Mouse (Mus musculus) mouse trophoblast stem cell (cell line): ENCODE measurements around the gene Ptges3.
"Not testable (repeated sequence)": the region's sequence is repeated elsewhere in the genome, so short reads cannot be mapped to it uniquely, and the experiment has no call there.

Source experiments
- in situ Hi-C, 2 experiments: fragments of 300-500 bp; cut with MseI, MboI; formaldehyde crosslinking; loops; 2 replicates in 1 of 2; 3 replicates in 1 of 2; pipeline ENCODE4 v1.15.1; 2025

The Ptges3 gene

GRCm38 (mm10) chr10:128059207-128059981 is 640 bp downstream of the Ptges3 start:
- in situ Hi-C loops, result no loop called here

- in situ Hi-C loops, result no loop called here
These were observed 2.4 kb downstream of the Ptges3 start for GRCm38 (mm10) chr10:128061109-128061508.

- in situ Hi-C loops, result no loop called here
These were observed 3.7 kb downstream of the Ptges3 start for GRCm38 (mm10) chr10:128062221-128062989.

- in situ Hi-C loops, result no loop called here
These were observed 7.3 kb downstream of the Ptges3 start for GRCm38 (mm10) chr10:128066072-128066471.

GRCm38 (mm10) chr10:128069201-128069600 is 10.4 kb downstream of the Ptges3 start:
- in situ Hi-C loops, result no loop called here

GRCm38 (mm10) chr10:128070432-128070831 is 11.7 kb downstream of the Ptges3 start:
- in situ Hi-C loops, result not testable (repeated sequence)

- in situ Hi-C loops, result not testable (repeated sequence)
These were observed 19.5 kb downstream of the Ptges3 start for GRCm38 (mm10) chr10:128078269-128078668.

GRCm38 (mm10) chr10:128080496-128080895 is 21.7 kb downstream of the Ptges3 start:
- in situ Hi-C loops, result no loop called here

- in situ Hi-C loops, result no loop called here
These were observed 23.2 kb downstream of the Ptges3 start for GRCm38 (mm10) chr10:128081807-128082476.

- in situ Hi-C loops, result no loop called here
These were observed 23.7 kb downstream of the Ptges3 start for GRCm38 (mm10) chr10:128082477-128082808.

GRCm38 (mm10) chr10:128082880-128083421 is 24.2 kb downstream of the Ptges3 start, which contains the start of gene Atp5b:
Gene Atp5b, plus strand, starts transcription at chr10:128083273.
- in situ Hi-C loops, result no loop called here

GRCm38 (mm10) chr10:128083688-128084087 is 24.9 kb downstream of the Ptges3 start:
- in situ Hi-C loops, result no loop called here

GRCm38 (mm10) chr10:128084160-128084559 is 25.4 kb downstream of the Ptges3 start:
- in situ Hi-C loops, result no loop called here

GRCm38 (mm10) chr10:128086391-128086790 is 27.6 kb downstream of the Ptges3 start:
- in situ Hi-C loops, result no loop called here

GRCm38 (mm10) chr10:128087216-128087615 is 28.5 kb downstream of the Ptges3 start:
- in situ Hi-C loops, result not testable (repeated sequence)

- in situ Hi-C loops, result no loop called here
These were observed 29.4 kb downstream of the Ptges3 start for GRCm38 (mm10) chr10:128088181-128088580.

- in situ Hi-C loops, result loop anchor here (5.0 to 10.0 kb wide), 2 partner anchors 95 to 97 kb away; partner anchors contain the start of gene Rbms2 (in 1 of the 2)
These were observed 31.1 kb downstream of the Ptges3 start for GRCm38 (mm10) chr10:128089842-128090241.

- in situ Hi-C loops, result loop anchor here (5.0 to 10.0 kb wide), 2 partner anchors 94 to 96 kb away; partner anchors contain the start of gene Rbms2 (in 1 of the 2)
These were observed 32.2 kb downstream of the Ptges3 start for GRCm38 (mm10) chr10:128090651-128091563.

GRCm38 (mm10) chr10:128091564-128092505 is 33.1 kb downstream of the Ptges3 start, which contains the start of gene Baz2a:
Gene Baz2a, plus strand, starts transcription at chr10:128091577.
- in situ Hi-C loops, result loop anchor here (5.0 to 10.0 kb wide), 2 partner anchors 93 to 95 kb away; partner anchors contain the start of gene Rbms2 (in 1 of the 2)
